Mouse (Mus musculus) gastrocnemius, adult 8-10 months (tissue): Measurements from ENCODE around the gene Rsph3a. TPM values are rescaled to one million over a fixed set of nuclear protein-coding genes. Genes with fewer than 3 reads are reported as not detected.
"Not testable (repeated sequence)": the region's sequence is repeated elsewhere in the genome, so short reads cannot be mapped to it uniquely, and the experiment has no call there.

Experiments
- DNase-seq, 2 experiments: peaks; one replicate each; pipeline ENCODE4 v3.0.0; 2022; ENCODE audit warnings: low spot score in 2 of 2
- total RNA-seq, 4 experiments: library from RNA; stranded (reverse); gene quantifications; 2 replicates each; pipeline ENCODE4 v1.2.4; 2022

The Rsph3a gene
- total RNA-seq, 4 experiments from 2014 or later = 21.7 to 25.6 (median 23.4) TPM

DNA sequence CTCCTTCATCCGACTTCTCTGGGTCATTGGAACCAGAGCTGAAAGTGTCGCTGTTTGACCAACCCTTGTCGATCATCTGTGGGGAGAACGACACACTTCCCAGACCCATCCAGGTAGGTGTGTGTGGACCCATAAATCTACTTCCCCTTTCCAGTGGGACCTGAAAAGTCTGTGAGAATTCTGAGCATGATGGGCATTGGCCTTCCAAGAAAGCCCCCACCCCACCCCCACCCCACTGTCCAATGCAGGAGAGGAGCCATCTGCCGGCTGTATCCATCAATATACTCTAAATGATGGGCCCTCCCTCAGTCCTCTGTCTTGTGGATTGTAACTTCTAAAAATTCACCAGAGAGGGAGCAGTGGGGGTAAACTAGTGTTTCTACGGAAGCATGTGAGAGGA is 16.8 kb upstream of the Rsph3a start:
- no peak for DNase-seq

DNA sequence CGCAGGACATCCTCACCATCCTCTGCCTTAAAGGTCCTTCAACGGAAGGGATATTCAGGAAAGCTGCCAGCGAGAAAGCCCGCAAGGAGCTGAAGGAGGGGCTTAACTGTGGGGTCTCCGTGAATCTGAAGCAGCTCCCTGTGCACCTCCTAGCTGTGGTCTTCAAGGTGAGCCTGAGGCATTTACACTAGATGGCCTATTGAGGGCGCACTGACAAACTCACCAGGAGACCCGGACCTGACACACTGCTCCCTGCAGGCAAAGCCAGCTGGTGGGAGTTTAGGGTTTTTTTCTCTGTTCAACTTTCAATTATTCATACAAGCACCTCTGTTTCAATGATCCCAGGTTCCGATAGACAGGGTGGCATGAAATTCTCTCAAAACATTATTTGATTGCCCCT is 16.1 kb upstream of the Rsph3a start:
- no peak for DNase-seq

DNA sequence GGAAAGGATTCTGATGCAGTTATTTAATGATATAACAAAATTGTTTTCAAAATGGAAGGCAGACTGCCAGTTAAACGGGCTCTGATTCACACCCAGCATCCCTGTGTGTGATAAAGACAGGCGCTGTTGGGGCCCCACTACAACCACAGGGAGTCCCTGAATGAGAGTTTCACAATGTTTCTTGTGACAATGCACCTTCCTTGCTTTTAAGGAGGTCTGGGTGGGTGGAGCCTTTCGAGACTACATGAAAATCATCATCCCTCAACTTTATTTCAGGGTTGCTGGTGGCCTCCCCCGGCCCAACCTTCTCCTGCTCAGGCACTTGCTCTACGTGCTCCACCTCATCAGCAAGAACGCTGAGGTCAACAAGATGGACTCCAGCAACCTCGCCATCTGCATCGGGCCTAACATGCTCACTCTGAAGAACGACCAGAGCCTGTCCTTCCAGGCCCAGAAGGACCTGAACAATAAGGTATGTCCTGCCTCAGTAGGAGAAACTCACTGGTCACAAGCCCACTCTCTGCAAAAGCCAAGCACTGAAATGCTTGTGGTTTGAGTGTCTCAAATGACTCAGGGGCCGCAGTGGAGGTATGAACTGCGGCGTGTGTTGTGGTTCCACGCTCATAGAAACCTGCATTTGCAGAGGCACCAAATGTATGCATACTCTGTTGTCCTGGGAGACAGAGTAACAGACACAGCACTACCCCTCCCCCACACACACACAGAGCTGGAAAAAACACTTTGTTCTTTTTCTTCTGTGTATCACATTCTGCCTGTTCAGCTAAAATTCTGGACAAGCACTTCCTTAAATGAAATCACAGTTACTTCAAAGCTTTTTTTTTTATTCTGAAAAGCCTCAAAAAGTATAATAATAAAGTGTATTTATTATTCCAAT is 14.1 kb upstream of the Rsph3a start:
- DNase-seq = no peak

DNA sequence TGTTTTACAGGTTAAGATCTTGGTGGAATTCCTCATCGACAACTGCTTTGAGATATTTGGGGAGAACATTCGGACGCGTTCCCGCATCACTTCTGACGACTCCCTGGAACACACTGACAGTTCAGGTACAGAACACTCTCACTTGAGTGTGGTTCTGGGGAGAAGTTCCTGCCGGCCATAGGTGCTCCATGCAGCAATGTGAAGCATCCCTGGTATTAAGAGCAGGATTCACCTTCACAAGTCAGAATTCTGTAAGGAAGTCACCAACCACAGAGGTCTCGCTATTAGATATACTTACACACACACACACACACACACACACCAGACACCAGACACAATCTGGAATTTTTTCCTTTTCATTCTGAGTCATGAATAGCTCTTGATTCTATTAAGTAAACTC is 13.3 kb upstream of the Rsph3a start:
- DNase-seq = not testable (repeated sequence)

DNA sequence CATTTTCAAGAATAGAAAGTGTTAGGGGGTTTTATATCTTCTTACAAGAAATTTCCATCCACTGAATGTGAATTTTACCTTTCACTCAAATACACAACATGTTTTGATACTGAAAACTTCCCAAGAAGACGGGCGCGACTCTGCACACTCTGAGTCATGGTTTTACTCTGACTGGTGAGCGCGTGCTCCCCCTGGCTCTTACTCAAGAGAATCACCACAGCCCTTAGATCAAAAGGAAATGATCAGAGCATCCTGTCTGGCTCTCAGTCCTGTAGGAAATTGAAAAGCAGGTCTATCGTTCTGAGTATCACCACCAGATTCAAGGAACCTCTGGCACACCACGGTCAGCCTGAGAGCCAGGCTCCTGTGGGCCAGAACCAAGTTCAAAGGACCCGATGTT is 5.8 kb upstream of the Rsph3a start:
- no peak for DNase-seq

DNA sequence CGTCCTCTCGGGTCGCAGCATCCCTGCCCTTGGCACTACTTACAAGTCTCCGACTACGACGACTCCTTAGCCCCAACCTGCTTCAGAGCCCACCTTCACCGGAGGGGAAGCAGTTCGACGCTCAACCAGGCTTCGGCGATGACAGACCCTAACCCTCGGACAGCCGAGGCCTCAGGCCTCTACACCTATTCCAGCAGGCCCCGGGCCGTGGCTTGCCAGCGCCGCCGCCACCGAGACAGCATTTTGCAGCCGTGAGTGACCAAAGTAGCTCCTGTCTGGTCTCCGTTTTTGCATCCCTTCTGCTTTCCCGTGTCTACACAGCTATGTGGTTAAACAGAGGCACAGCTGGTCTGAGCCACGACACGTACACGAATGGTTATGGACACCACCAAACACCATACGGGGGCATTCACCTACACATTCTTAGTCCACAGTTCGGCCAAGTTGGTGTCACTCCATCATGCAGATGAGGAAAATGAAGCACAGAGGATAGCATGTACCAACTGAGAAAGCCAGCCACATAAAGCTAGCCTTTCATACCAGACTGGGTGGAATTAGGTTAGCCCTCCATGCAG is 726 bp downstream of the Rsph3a start:
- DNase-seq = not testable (repeated sequence)

DNA sequence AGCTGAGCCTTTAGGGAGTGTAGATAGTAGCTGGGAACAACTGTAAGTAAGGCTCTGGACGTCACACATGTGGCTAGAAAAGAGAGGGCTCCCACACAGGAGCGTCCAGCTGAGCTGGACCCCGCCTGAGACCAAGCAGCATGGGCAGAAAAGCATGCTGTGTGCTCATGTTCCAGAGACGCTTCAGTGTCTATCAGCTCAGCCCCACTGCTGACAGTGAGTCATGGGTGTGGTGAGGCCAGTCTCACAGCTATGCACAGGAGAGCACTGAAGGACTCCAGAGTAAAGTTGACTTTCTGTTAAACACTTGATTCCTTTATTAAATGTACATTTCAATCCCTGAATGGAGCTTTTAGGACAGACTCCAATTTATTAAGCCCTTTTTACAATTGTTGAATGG is 5.9 kb downstream of the Rsph3a start:
- DNase-seq = not testable (repeated sequence)

DNA sequence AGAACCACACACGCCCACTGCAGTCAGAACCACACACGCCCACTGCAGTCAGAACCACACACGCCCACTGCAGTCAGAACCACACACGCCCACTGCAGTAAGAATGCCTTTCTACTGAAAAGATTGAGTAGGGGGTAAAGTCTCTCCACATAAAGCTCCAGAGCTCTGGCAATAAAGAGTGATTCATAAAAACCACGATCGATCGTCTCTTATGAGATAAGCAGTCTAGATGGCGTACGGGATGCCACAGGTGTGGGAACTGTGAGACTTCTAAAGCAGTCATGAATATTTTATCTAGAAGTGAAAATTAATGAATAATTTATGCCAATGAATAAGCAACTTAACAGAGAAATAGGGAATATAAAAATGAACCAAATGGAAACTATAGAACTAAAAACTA is 11.8 kb downstream of the Rsph3a start:
- DNase-seq = not testable (repeated sequence)

DNA sequence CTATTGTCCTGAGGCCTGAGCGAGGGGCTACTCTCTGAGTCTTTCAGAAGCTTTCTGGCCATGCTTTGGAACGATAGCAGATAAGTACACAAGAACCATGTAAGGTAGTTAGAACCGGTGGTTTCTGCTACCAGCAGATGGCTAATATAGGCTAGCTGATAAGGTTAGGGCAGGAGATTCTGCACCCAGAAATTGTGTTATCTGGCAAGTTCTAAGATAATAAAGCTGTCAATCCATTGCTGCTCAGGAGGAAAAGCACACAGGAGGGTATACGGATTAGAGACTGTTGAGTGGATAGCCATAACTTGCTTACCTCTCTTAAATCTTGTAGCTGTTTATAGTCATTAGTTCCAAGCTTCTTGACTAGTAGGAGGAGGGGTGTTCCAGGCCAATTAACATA is 17.9 kb downstream of the Rsph3a start:
- not testable (repeated sequence) for DNase-seq

DNA sequence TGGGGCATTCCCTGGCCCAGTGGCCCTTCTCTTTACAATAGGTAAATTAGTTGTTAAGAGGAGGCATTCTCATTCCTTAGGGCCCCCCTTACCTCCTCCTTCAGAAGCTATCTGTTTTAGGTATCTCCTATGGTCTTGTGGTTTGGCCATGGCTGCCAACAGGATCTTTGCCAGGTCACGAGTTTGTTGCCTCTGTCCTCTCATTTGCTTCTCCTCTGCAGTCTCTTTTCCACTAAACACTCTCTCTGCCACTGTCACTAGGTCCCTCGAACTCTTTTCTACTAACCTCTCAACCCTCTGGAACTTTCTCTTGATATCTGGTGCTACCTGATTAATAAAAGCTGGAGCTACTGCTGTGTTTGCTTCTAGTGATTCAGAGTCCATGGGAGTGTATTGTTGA is 19.0 kb downstream of the Rsph3a start:
- DNase-seq = not testable (repeated sequence)

DNA sequence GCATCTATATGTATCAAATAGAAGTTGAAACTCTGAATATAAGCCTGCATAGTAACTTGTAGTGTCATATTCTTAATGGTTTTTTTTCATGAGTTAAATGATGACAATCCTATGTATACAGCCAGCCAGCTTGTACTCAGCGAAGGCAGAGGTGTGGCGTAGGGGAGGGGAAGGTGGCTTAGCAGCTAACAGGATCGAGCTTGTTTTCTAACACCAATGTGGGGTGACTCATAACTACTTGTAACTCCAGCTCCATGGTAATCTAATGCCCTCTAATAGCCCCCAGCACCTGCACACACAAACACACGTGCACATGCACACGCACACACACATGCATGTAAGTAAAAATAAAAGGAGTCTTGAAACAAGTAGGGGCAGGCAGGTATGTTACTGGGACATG is 23.1 kb downstream of the Rsph3a start:
- DNase-seq = not testable (repeated sequence)

DNA sequence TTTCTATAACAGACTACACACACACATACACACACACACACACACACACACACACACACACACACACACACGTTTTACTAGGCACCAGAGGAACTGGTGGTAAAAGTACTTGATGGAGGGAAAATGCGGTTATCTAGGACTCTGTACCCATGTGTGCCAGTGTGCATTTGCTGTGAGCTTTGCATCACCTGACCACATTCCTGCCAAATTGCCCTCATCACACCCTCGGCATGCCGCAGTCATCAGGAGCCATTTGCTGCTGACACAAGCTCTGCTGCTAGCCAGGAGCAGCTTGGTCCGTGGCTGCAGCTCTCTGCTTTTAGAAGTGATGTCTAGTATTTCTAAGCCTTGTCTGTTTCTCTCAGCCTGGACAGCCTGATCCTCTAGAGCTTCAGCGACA is 24.4 kb downstream of the Rsph3a start:
- not testable (repeated sequence) for DNase-seq

DNA sequence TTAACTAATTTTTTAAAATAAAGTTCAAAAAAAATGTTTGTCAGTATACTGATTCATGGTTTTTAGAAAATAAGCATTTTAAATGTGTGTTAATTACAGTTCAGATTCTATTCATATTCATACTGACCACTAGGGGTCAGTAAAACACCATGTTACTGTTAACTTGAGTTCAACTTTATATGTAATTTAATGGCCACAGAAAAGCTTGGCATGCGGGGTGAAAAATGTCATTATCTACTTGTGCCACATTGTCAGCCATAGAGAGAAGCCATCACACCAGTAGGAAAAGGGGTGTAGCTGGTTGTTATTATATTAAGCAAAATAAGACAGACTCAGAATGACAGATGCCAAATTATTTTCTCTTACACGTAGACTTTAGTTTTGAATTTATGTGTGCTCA is 38.1 kb downstream of the Rsph3a start:
- not testable (repeated sequence) for DNase-seq

DNA sequence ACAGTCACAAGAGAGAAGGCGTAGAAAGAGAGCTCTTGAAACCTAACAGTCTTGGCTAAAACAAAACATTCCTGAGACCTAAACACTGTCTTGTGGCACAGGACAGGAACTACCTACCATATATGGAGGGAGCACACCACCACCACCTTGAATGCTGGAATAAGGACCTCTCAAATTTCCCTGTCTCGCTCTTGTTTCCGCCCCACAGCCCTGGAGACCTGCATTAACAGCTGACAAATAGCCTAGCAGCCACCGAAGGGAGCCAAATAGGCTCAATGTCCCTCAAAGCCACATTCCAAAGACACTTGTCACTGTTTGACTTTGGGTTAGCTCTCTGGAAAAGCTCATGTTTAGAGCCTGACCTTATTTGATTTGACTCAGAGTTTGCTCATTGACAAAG is 40.2 kb downstream of the Rsph3a start:
- DNase-seq = not testable (repeated sequence)

DNA sequence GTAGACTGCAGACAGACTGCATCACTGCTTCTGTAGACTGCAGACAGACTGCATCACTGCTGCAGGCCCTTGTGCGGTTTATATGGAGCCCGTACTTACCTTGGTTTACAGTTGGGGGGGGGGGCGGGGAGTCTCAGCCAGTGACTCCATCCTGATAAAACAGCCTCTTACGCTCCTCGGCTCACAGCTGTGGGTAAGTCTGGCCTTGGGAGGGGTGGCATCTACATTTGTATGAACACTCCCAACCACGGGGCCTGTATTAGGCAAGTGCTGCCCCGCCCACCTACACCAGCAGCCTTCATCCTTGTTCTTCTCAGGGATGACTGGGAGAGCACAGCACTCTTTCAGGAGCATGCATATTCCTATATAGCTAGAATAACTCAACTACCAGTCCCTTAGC is 41.6 kb downstream of the Rsph3a start:
- DNase-seq = not testable (repeated sequence)

DNA sequence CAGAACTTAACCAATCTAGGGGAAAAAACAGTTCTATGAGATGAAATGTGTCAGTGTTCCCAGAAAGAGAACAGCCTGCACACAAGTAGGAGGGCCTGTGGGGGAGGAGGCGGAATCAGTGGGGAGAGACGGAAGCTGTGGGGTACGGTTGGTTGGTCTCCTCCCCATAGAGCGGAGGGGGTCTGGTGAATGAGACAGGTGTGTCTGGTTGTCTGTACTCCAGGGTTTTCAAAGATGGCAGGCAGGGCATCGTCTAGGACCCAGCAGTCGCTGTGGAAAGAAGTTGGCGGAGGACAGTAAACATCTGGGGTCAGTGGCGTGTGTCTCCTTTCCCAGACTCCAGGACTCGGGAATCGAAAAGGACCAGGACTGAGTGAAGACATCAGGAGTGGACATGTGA is 57.8 kb downstream of the Rsph3a start:
- DNase-seq = not testable (repeated sequence)

DNA sequence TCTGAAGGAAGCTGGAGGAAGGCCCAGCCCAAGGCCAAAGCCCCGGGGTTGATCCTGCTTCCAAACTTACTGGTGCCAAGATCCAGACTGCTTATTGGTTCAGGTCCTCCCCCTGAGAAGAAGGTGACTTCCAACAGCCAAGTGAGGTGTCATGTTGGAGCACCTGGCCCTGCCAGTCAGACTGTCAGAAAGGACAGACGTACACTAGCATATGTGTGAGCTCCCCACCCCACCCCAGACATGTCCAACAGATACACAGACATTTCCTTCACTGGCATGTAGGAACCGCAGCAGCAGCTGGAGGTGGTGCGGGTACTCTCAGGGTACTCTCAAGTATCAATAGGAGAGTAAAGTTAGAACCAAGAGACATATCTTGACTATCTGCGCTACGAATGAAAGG is 61.4 kb downstream of the Rsph3a start:
- DNase-seq = peak; percentile 14 to 42

DNA sequence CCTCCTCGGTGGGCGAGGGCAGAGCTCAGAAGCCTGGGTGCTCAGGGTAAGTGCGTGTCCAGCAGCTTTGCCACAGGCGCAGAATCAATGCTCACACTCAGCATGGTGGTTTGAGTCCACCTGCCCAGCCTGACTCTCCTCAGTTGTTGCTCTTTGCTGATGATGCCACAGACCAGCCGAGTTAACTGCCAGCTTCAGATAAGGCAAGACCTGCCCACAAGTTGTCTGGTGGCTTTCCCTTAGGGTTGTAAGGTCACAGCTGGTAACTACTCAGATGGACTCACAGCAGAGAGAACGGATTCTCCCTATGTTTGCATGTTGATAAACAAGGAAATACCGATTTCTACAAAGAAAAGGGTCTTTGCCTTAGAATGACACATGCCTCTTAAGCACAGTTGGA is 64.2 kb downstream of the Rsph3a start:
- DNase-seq = not testable (repeated sequence)

DNA sequence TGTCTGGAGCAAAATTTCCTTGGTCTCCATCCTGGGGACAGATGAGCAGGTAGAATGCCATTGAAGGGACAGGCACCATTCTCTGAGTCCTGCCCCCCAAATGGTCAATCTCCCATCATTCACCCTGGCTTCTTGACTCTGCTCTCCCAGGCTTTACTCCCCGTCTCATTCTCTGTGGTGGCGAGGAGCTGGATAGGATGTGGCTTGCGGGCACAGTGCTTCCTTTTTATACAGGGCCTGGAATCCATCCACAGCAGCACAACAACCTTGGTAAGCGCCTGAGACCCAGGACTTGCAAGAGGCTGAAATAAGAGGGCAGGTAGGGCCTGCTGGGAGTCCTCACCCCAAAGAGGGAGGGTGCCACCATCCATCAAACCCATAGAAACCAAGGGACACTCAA is 68.6 kb downstream of the Rsph3a start:
- DNase-seq = not testable (repeated sequence)

DNA sequence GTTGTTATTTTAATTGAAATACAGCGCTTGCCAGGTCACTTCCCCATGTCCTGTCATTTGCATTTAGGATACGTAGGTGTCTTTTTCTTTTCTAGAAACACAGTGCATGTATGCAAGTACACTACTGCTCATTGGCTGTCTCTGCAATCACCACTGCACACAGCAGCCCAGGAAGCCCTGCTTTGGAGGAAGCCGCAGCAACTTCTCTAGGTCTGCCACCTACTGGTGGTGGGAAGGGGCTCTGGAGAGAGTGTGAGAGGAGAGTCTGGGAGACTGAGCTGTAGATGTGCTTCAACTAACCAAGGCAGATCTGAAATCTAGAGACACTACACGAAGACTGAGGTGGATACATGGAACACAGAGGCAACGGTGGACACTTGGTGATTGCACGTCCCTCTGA is 77.3 kb downstream of the Rsph3a start:
- not testable (repeated sequence) for DNase-seq

DNA sequence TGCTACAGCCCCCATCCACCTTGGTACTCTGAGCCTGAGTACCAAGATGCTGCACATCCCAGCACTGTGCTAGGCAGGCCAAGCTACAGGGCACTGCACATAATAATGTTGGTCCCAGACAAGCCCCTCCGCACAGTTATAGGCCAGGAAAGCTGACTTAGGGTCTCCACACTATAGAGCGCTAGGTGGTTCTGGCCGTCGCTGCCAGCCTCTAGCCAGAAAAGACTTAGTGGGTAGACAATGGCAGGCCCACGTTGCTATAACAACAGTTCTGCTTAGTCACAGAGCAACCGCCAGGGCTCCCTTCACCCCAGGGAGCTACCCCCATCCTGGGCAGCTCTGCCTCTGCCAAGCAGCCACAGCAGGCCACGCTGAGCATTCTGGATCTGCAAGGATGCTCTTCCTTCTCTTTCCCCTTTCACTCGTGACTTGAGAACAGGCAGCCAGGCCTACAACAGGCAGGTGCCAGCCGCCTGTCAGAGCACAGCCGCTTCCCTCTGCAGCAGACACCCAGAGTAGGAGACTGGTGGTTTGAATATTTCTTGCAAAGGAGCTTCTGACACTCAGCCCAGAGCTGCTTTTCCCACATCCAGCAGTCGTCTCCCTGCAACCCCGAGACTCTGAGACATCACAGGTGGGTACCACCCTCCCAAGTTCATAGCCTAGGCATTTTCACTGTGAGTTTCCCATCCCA is 82.2 kb downstream of the Rsph3a start:
- DNase-seq = not testable (repeated sequence)
